Mouse (Mus musculus) liver, adult 2 months (tissue): ENCODE results near the gene Trex1. TPM values are rescaled to one million over a fixed set of nuclear protein-coding genes. Genes with fewer than 3 reads are reported as not detected.

Source experiments
- DNase-seq: peaks from one replicate; pipeline ENCODE4 v3.0.0-alpha.2; 2011; ENCODE audit warnings: low read depth, low spot score; ENCODE audit errors: extremely low read depth
- H3K27ac ChIP-seq: fragments of 200-500 bp; replicated peaks from 2 replicates; pipeline ENCODE4 v1.5.1; 2012; ENCODE audit warnings: low read depth, mild to moderate bottlenecking, control low read depth, inconsistent platforms, low read length; ENCODE audit not compliant: insufficient read depth
- H3K27me3 ChIP-seq: fragments of 200-500 bp; 2 replicates; pipeline ENCODE4 v1.6.1; 2012; ENCODE audit warnings: mild to moderate bottlenecking, moderate library complexity, low read length, inconsistent platforms; ENCODE audit not compliant: control insufficient read depth, insufficient read depth
- H3K36me3 ChIP-seq: fragments of 200-500 bp; 2 replicates; pipeline ENCODE4 v1.6.1; 2012; ENCODE audit warnings: low read length, inconsistent platforms; ENCODE audit not compliant: control insufficient read depth, insufficient read depth
- H3K4me1 ChIP-seq: fragments of 200-500 bp; 2 replicates; pipeline ENCODE4 v1.6.1; 2011; ENCODE audit warnings: low read length; ENCODE audit not compliant: control insufficient read depth, insufficient read depth
- H3K4me3 ChIP-seq: fragments of 200-500 bp; 2 replicates; pipeline ENCODE4 v1.5.1; 2011; ENCODE audit warnings: low read depth, mild to moderate bottlenecking, control low read depth, low read length, moderate library complexity; ENCODE audit not compliant: insufficient read depth
- H3K79me2 ChIP-seq: fragments of 200-500 bp; 2 replicates; pipeline ENCODE4 v1.6.1; 2012; ENCODE audit warnings: inconsistent platforms, mild to moderate bottlenecking, low read length, moderate library complexity; ENCODE audit not compliant: control insufficient read depth, insufficient read depth
- H3K9ac ChIP-seq: fragments of 200-500 bp; 2 replicates; pipeline ENCODE4 v1.6.1; 2012; ENCODE audit warnings: low read depth, mild to moderate bottlenecking, control low read depth, inconsistent platforms, low read length
- CTCF ChIP-seq: fragments of 200-500 bp; IDR thresholded peaks from 2 replicates; pipeline ENCODE4 v1.5.1; 2011; ENCODE audit warnings: low read depth, low read length, control low read depth
- POLR2A ChIP-seq: fragments of 200-500 bp; IDR thresholded peaks from 2 replicates; pipeline ENCODE4 v1.6.1; 2011; ENCODE audit warnings: low read length, control low read depth; ENCODE audit not compliant: insufficient read depth; ENCODE audit errors: extremely low read depth
- WGBS: fragments of 180-500 bp; shearing (Covaris S2); methylation state at CpG from one replicate; pipeline ENCODE4 v1.1.7; 2018; 5-methylcytosine and 5-hydroxymethylcytosine counted together
- polyA plus RNA-seq: library from polyadenylated mRNA; depleted of rRNA; stranded (reverse); fragments of >200 nt; gene quantifications from 2 replicates; pipeline ENCODE4 v1.2.3, GENCODE M21; 2012
- total RNA-seq: library from RNA; depleted of rRNA; stranded (reverse); fragments of >200 nt; gene quantifications from 2 replicates; pipeline ENCODE4 v1.2.3, GENCODE M21; 2014

Gene Trex1
- total and polyA plus RNA-seq, 2 experiments, result 8.4 to 41.1 TPM

GRCm38 (mm10) chr9:109102541-109102940 lies 43.0 kb upstream of the Trex1 start:
- Histone ChIP-seq H3K36me3 (no peaks in the 10 kb centered on the region), H3K27ac (no peak overlapping the region), H3K9ac (no peak overlapping the region), H3K27me3 (no peaks in the 10 kb centered on the region), H3K4me1 (peaks cover 6% of the 10 kb centered on the region; the same call in 1 of the 2 replicates), H3K4me3 (no peak overlapping the region), H3K79me2 (peaks cover 12% of the 10 kb centered on the region)
- TF ChIP-seq POLR2A (no peak), CTCF (no peak)
- 85% methylated on average over 3 of the region's 3 CpGs for WGBS
- no peak for DNase-seq

GRCm38 (mm10) chr9:109101933-109102445 lies 42.5 kb upstream of the Trex1 start:
- no peak for DNase-seq
- Histone ChIP-seq H3K27ac (no peak overlapping the region), H3K27me3 (no peaks in the 10 kb centered on the region), H3K4me3 (no peak overlapping the region), H3K4me1 (peaks cover 9% of the 10 kb centered on the region), H3K36me3 (no peaks in the 10 kb centered on the region), H3K9ac (no peak overlapping the region), H3K79me2 (peaks cover 12% of the 10 kb centered on the region)
- 93% methylated on average over 5 of the region's 5 CpGs for WGBS
- TF ChIP-seq CTCF, result no peak
- no peak for TF ChIP-seq POLR2A

GRCm38 (mm10) chr9:109100307-109100928 lies 40.9 kb upstream of the Trex1 start:
- Histone ChIP-seq H3K4me1 (peaks cover 12% of the 10 kb centered on the region), H3K9ac (no peak overlapping the region), H3K79me2 (peaks cover 12% of the 10 kb centered on the region), H3K27ac (no peak overlapping the region; the same call in 1 of the 2 replicates), H3K4me3 (no peak overlapping the region), H3K36me3 (no peaks in the 10 kb centered on the region), H3K27me3 (no peaks in the 10 kb centered on the region)
- no peak for DNase-seq
- WGBS, result 88% methylated on average over 20 of the region's 20 CpGs
- TF ChIP-seq POLR2A, result no peak
- no peak for TF ChIP-seq CTCF

- Histone ChIP-seq H3K4me3 (no peak overlapping the region), H3K9ac (no peak overlapping the region), H3K27me3 (no peaks in the 10 kb centered on the region), H3K36me3 (no peaks in the 10 kb centered on the region), H3K79me2 (peaks cover 12% of the 10 kb centered on the region), H3K27ac (peak overlapping the region; percentile 8; the same call in 1 of the 2 replicates), H3K4me1 (peaks cover 17% of the 10 kb centered on the region)
- TF ChIP-seq CTCF (no peak), POLR2A (no peak)
- DNase-seq, result no peak
- 13% methylated on average over 6 of the region's 6 CpGs for WGBS
Observed at GRCm38 (mm10) chr9:109098969-109099368, 39.4 kb upstream of the Trex1 start.

- TF ChIP-seq POLR2A (no peak), CTCF (no peak)
- Histone ChIP-seq H3K36me3 (no peaks in the 10 kb centered on the region), H3K9ac (no peak overlapping the region), H3K27ac (0 out of 2 replicates have a peak overlapping the region, but pooled peaks have one; percentile 22), H3K4me1 (peaks cover 17% of the 10 kb centered on the region), H3K27me3 (no peaks in the 10 kb centered on the region), H3K79me2 (peaks cover 12% of the 10 kb centered on the region), H3K4me3 (no peak overlapping the region)
- DNase-seq, result no peak
- 74% methylated on average over 8 of the region's 8 CpGs for WGBS
Observed at GRCm38 (mm10) chr9:109098366-109098765, 38.8 kb upstream of the Trex1 start.

- Histone ChIP-seq H3K4me1 (peaks cover 22% of the 10 kb centered on the region), H3K9ac (no peak overlapping the region), H3K4me3 (peak overlapping the region; percentile 19; the same call in 1 of the 2 replicates), H3K79me2 (peaks cover 12% of the 10 kb centered on the region), H3K36me3 (no peaks in the 10 kb centered on the region), H3K27ac (peak overlapping the region; percentile 22; the same call in 1 of the 2 replicates), H3K27me3 (no peaks in the 10 kb centered on the region)
- 18% methylated on average over 5 of the region's 5 CpGs for WGBS
- DNase-seq, result no peak
- TF ChIP-seq POLR2A (no peak), CTCF (no peak)
Observed at GRCm38 (mm10) chr9:109097831-109098230, 38.3 kb upstream of the Trex1 start.
